Mouse (Mus musculus) embryonic fibroblast, embryonic 13.5 days (primary cell): ENCODE data around the gene Hint1. TPM values are rescaled to one million over a fixed set of nuclear protein-coding genes. Genes with fewer than 3 reads are reported as not detected.

Experiments used
- H3K27ac ChIP-seq: 2 replicates; pipeline ENCODE4 v1.5.1; 2012; ENCODE audit warnings: low read length, control low read depth, inconsistent platforms; ENCODE audit not compliant: insufficient read depth
- H3K4me1 ChIP-seq: 2 replicates; pipeline ENCODE4 v1.6.1; 2011; ENCODE audit warnings: low read length; ENCODE audit not compliant: control insufficient read depth, insufficient read depth
- H3K4me3 ChIP-seq: 2 replicates; pipeline ENCODE4 v1.5.1; 2011; ENCODE audit warnings: mild to moderate bottlenecking, control low read depth, low read length; ENCODE audit not compliant: insufficient read depth
- CTCF ChIP-seq: IDR thresholded peaks from 2 replicates; pipeline ENCODE4 v1.5.1; 2011; ENCODE audit warnings: mild to moderate bottlenecking, control low read depth, low read length, moderate library complexity, borderline replicate concordance; ENCODE audit not compliant: insufficient read depth
- POLR2A ChIP-seq: IDR thresholded peaks from 2 replicates; pipeline ENCODE4 v1.6.1; 2011; ENCODE audit warnings: low read depth, mild to moderate bottlenecking, control low read depth, low read length, moderate library complexity
- polyA plus RNA-seq: library from polyadenylated mRNA; stranded (reverse); fragments of >200 nt; gene quantifications from 2 replicates; pipeline ENCODE4 v1.2.4, GENCODE M21; 2011; ENCODE audit warnings: low read depth; ENCODE audit not compliant: missing spikeins, insufficient read length

The Hint1 gene
- polyA plus RNA-seq, 1 experiment: 330 TPM

- Histone ChIP-seq H3K4me1 (0 out of 2 replicates have a peak, but pooled peaks cover 6% of the 10 kb centered on the region), H3K4me3 (no peak overlapping the region), H3K27ac (no peak overlapping the region)
- TF ChIP-seq CTCF (no peak), POLR2A (no peak)
Observed at GRCm38 (mm10) chr11:54879434-54879833, 13.3 kb downstream of the Hint1 start.

DNA sequence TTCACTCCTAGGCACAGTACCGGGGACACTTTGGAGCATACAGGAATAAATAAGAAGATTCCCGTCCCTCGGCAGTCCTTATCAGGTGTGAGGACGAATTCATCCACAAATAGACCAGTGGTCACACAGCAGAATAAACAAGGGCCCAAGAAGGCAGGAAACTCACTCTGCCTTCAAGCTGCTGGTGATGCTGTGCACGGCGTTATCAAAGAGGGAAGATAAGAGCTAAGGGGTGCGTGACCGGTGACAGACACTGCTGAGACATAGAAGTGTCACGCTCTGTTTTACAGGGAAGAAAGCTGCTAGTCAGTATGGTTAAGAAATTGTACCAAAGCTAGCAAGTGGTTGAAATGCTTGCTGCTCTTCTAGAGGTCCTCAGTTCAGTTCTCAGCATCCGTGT, 13.7 kb downstream of the Hint1 start:
- Histone ChIP-seq H3K27ac (no peak overlapping the region), H3K4me3 (no peak overlapping the region), H3K4me1 (0 out of 2 replicates have a peak, but pooled peaks cover 6% of the 10 kb centered on the region)
- TF ChIP-seq POLR2A (no peak), CTCF (no peak)

GRCm38 (mm10) chr11:54881051-54881474, 14.9 kb downstream of the Hint1 start:
- Histone ChIP-seq H3K4me3 (no peak overlapping the region), H3K27ac (no peak overlapping the region), H3K4me1 (0 out of 2 replicates have a peak, but pooled peaks cover 6% of the 10 kb centered on the region)
- no peak for TF ChIP-seq POLR2A
- TF ChIP-seq CTCF: no peak

- Histone ChIP-seq H3K4me3 (no peak overlapping the region), H3K4me1 (0 out of 2 replicates have a peak, but pooled peaks cover 6% of the 10 kb centered on the region), H3K27ac (peak overlapping the region; percentile 32; the same call in 1 of the 2 replicates)
- no peak for TF ChIP-seq CTCF
Observed at GRCm38 (mm10) chr11:54882671-54883070, 16.5 kb downstream of the Hint1 start.

DNA sequence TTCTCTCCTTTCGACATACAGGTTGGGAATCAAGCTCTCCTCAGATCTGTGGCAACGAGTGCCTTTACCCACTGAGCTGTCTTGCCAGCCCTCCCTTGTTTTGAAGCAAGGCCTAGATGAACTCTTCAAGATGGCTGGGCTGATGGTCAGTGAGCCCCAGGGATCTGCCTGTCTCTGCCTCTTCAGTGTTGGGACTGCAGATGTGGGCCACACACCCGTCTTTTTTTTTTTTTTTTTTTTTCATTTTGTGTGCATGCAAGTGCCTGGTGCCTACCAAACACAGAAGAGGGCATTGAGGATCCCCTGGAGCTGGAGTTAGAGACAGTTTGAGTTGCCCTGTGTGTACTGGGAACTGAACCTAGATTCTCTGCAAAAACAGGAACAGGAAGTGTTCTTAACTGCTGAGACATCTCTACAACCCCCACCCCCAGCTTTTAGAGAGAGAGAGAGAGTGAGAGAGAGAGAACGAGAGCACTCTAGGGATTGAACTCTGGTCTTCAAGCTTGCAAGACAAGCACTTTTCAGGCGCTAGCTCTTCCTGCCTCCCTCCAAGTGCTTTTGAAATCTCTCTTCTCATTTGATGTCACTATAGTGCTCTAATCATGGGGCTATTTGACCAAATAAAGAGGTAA, 18.1 kb downstream of the Hint1 start:
- H3K4me1 ChIP-seq: 0 out of 2 replicates have a peak, but pooled peaks cover 6% of the 10 kb centered on the region
- no peak overlapping the region for H3K4me3 ChIP-seq
- no peak overlapping the region for H3K27ac ChIP-seq
- no peak for TF ChIP-seq POLR2A
- TF ChIP-seq CTCF: no peak

- no peak overlapping the region for H3K4me3 ChIP-seq
- H3K27ac ChIP-seq: no peak overlapping the region
- 0 out of 2 replicates have a peak, but pooled peaks cover 6% of the 10 kb centered on the region for H3K4me1 ChIP-seq
- TF ChIP-seq CTCF: no peak
- TF ChIP-seq POLR2A: no peak
Observed at GRCm38 (mm10) chr11:54884937-54885336, 18.8 kb downstream of the Hint1 start.

DNA sequence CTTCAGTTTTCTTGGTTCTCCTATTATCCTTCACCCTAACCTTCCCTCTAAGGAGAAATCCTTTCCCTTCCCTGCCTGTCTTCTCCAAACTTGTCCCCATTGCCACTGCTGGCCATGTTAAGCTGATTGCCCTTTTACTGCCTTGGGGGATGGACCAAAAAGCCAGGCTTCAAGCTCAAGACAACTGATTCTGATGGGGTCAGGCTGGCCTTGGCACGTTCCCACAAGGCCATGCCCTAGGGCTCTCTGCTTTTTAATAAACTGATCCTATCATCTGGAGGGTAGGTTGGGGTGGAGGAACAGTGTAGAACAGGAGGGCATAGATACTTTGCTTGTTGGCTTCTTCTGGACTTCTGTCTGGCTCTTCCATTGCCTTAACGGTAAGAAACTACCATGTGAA, 19.2 kb downstream of the Hint1 start:
- no peak overlapping the region for H3K27ac ChIP-seq
- no peak overlapping the region for H3K4me3 ChIP-seq
- H3K4me1 ChIP-seq: 0 out of 2 replicates have a peak, but pooled peaks cover 6% of the 10 kb centered on the region
- TF ChIP-seq POLR2A: no peak
- TF ChIP-seq CTCF: no peak

DNA sequence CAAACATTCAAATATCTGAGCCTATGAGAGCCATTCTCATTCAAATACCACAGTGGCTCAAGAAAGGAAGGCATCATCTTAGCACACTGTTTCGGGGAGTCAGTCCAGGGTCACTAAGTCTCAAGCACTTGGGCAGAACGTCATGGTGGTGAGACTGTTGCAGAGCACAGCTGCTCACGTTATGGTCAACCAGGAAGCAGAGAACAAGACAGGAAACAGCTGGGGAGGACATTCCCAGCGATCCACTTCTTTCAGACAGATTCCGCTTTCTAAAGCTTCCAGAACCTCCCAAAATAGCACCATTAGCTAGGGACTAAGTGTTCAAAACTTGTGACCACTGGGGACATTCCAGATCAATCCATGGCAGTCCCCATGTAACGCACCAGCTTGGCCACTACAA, 21.7 kb downstream of the Hint1 start:
- H3K4me3 ChIP-seq: no peak overlapping the region
- H3K4me1 ChIP-seq: no peaks in the 10 kb centered on the region
- H3K27ac ChIP-seq: no peak overlapping the region
- TF ChIP-seq POLR2A: no peak
- TF ChIP-seq CTCF: no peak

GRCm38 (mm10) chr11:54891341-54891740, 25.2 kb downstream of the Hint1 start:
- TF ChIP-seq POLR2A: no peak
- TF ChIP-seq CTCF: no peak
- no peak overlapping the region for H3K4me3 ChIP-seq
- H3K27ac ChIP-seq: no peak overlapping the region
- H3K4me1 ChIP-seq: no peaks in the 10 kb centered on the region

- Histone ChIP-seq H3K4me3 (no peak overlapping the region), H3K27ac (no peak overlapping the region), H3K4me1 (no peaks in the 10 kb centered on the region)
- TF ChIP-seq POLR2A (no peak), CTCF (no peak)
Observed at GRCm38 (mm10) chr11:54892091-54892490, 25.9 kb downstream of the Hint1 start.
